Comparison of ENCODE assay signal across 8 mouse cellular contexts in genomic region chr12:99883000-99883712, GRCm38 (mm10). TPM values are rescaled to one million over a fixed set of nuclear protein-coding genes. Genes with fewer than 3 reads are reported as not detected.
DNase-seq lines count a peak whose midpoint lies in the region; ATAC-seq and TF ChIP-seq lines count a peak whose summit lies in the region.

No protein-coding gene starts in this region.

- peak; percentile 93 for ATAC-seq in lung, postnatal 0 days

- H3K36me3 ChIP-seq in hindbrain, embryonic 10.5 days, result peaks cover 16% of the 10 kb centered on the region
- no peaks in the 10 kb centered on the region for H3K36me3 ChIP-seq in lung, postnatal 0 days (ENCODE audit: insufficient read depth, low read length)

- under 1% methylated on average over 38 of the region's 38 CpGs for WGBS in hindbrain, embryonic 10.5 days
- under 1% methylated on average over 38 of the region's 38 CpGs for WGBS in lung, postnatal 0 days

- peak overlapping the region; percentile 82 for H3K4me3 ChIP-seq in hindbrain, embryonic 10.5 days
- H3K4me3 ChIP-seq in lung, postnatal 0 days (ENCODE audit: low read depth, low read length), result peak overlapping the region; percentile 73

- H3K9ac ChIP-seq in lung, postnatal 0 days (replicated peaks; ENCODE audit: low read depth), result no peak overlapping the region

- H3K4me1 ChIP-seq in hindbrain, embryonic 10.5 days (replicated peaks), result peaks cover 42% of the 10 kb centered on the region
- H3K4me1 ChIP-seq in lung, postnatal 0 days (ENCODE audit: insufficient read depth, low read depth, low read length), result no peaks in the 10 kb centered on the region; the same call in 1 of the 2 replicates

- H3K27ac ChIP-seq in hindbrain, embryonic 10.5 days, result peak overlapping the region; percentile 97
- peak overlapping the region; percentile 74; the same call in 1 of the 2 replicates for H3K27ac ChIP-seq in lung, postnatal 0 days (ENCODE audit: low read length)

- no peaks in the 10 kb centered on the region for H3K9me3 ChIP-seq in hindbrain, embryonic 10.5 days
- no peaks in the 10 kb centered on the region for H3K9me3 ChIP-seq in lung, postnatal 0 days (ENCODE audit: low read length)

- no peaks in the 10 kb centered on the region for H3K27me3 ChIP-seq in hindbrain, embryonic 10.5 days (ENCODE audit: insufficient read depth, poor library complexity, severe bottlenecking)
- no peaks in the 10 kb centered on the region for H3K27me3 ChIP-seq in lung, postnatal 0 days (replicated peaks; ENCODE audit: insufficient read depth, low read length)

- peak overlapping the region; percentile 91 for H3K4me2 ChIP-seq in lung, postnatal 0 days (replicated peaks; ENCODE audit: low read depth, low read length)

- no peak for TF ChIP-seq CTCF in lung, postnatal 0 days (IDR thresholded peaks at IDR 0.05)

- DNase-seq in MEL-GATA-1-ER (ENCODE audit: extremely low read depth, low read depth), result peak; percentile 91
- peak; percentile 72 for DNase-seq in cerebellum, adult 8-10 months
- peak; percentile 97 for DNase-seq in forelimb bud, embryonic 11.5 days (ENCODE audit: low read depth, low spot score)
- DNase-seq in hindbrain, embryonic 10.5 days (ENCODE audit: low spot score), result peak; percentile 94
- DNase-seq in layer of hippocampus, adult 9-11 months, result peak; percentile 87
- peak; percentile 98 for DNase-seq in lung, postnatal 0 days (ENCODE audit: low spot score)
- peak; percentile 78 for DNase-seq in ovary, postnatal 14 days (ENCODE audit: low spot score)
- DNase-seq in thymus, postnatal 14 days, result peak; percentile 92

- TF ChIP-seq EP300 in lung, postnatal 0 days (IDR thresholded peaks at IDR 0.05), result no peak

RNA-seq across cellular contexts. Expression of gene Efcab11, which starts 1.1 kb away (rescaled TPM):
- polyA plus RNA-seq in hindbrain, embryonic 10.5 days (2016; fragmentation: Nextera tagmentation; extraction: Ambion mirVana), result 21.9 and 24.4 TPM in 2 replicates
- 2.2 and 2.7 TPM in 2 replicates for polyA plus RNA-seq in lung, postnatal 0 days (2015; fragmentation: Nextera tagmentation; extraction: Ambion mirVana)

RNA-seq across cellular contexts. Expression of gene Tdp1, which starts 1.2 kb away (rescaled TPM):
- 77.9 and 83.9 TPM in 2 replicates for polyA plus RNA-seq in hindbrain, embryonic 10.5 days (2016; fragmentation: Nextera tagmentation; extraction: Ambion mirVana)
- 14.2 and 17.2 TPM in 2 replicates for polyA plus RNA-seq in lung, postnatal 0 days (2015; fragmentation: Nextera tagmentation; extraction: Ambion mirVana)

Comparison
In these comparisons a context has a peak if more than half of its experiments do, and no peak if none do; other contexts are left out.
1. Peak in every context shown above with its lines: DNase-seq, ATAC-seq, H3K4me3 ChIP-seq and H3K27ac ChIP-seq.